Mouse (Mus musculus): ENCODE results near the gene Magea8. TPM values are rescaled to one million over a fixed set of nuclear protein-coding genes. Genes with fewer than 3 reads are reported as not detected.
"Not testable (repeated sequence)": the region's sequence is repeated elsewhere in the genome, so short reads cannot be mapped to it uniquely, and the experiment has no call there.

Gene Magea8
- polyA plus RNA-seq (2016; fragmentation: Nextera tagmentation; extraction: Ambion mirVana), result not detected in 2 replicates

DNA sequence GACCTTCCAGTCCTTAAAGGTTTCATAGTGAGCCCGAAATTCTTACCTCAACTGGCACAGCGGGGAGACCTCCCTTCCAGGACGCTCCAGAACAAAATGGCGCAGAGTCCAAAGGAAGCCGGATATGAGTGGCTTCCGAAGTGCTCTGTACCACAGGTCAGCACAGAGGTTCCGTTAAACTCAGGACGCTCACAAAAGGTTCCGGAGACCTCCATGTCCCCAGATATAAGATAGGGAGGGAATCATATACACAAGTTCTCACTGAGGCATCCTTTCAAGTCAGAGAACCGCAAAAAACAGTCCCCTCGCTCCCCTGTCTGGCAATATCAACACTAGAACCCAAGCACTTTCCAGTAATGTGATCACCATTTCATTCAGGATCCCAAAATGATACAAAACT, at the start of gene Magea8:
Gene Magea8, minus strand, starts transcription at position 101 of the 400 bp plus-strand sequence.
- not testable (repeated sequence) for H3K4me3 ChIP-seq; H3K9me3 ChIP-seq (replicated peaks); H3K36me3 ChIP-seq; H3K27ac ChIP-seq (replicated peaks); H3K4me1 ChIP-seq; H3K27me3 ChIP-seq (ENCODE audit: low read depth, poor library complexity, severe bottlenecking); DNase-seq (ENCODE audit: low spot score)
- WGBS, result 89% methylated on average over 11 of the region's 11 CpGs

GRCm38 (mm10) chrX:154949405-154949804, 46.2 kb downstream of the Magea8 start, which contains the start of gene Magea3:
Gene Magea3 (minus strand): TSS chrX:154949505.
- not testable (repeated sequence) for H3K27ac ChIP-seq (replicated peaks); H3K27me3 ChIP-seq (ENCODE audit: low read depth, poor library complexity, severe bottlenecking); H3K4me3 ChIP-seq; H3K36me3 ChIP-seq; H3K9me3 ChIP-seq (replicated peaks); DNase-seq (ENCODE audit: low spot score); H3K4me1 ChIP-seq
- 86% methylated on average over 1 of the region's 1 CpGs for WGBS

- WGBS, result 76% methylated on average over 1 of the region's 1 CpGs
- not testable (repeated sequence) for DNase-seq (ENCODE audit: low spot score); H3K27me3 ChIP-seq (ENCODE audit: low read depth, poor library complexity, severe bottlenecking); H3K4me3 ChIP-seq; H3K36me3 ChIP-seq; H3K27ac ChIP-seq (replicated peaks); H3K4me1 ChIP-seq; H3K9me3 ChIP-seq (replicated peaks)
These were observed 59.8 kb downstream of the Magea8 start, which contains the start of gene Magea6 for GRCm38 (mm10) chrX:154935887-154936286. Gene Magea6 (minus strand): TSS chrX:154935987.

Other genes with a start within 250 kb of the Magea8 start
- not detected in 2 replicates for gene Cldn34b1, start 105.6 kb downstream of the Magea8 start, polyA plus RNA-seq (2016; fragmentation: Nextera tagmentation; extraction: Ambion mirVana)
- not detected in 2 replicates for gene Magea6, start 59.9 kb downstream of the Magea8 start, polyA plus RNA-seq (2016; fragmentation: Nextera tagmentation; extraction: Ambion mirVana)
- gene Magea3, start 46.3 kb downstream of the Magea8 start, polyA plus RNA-seq (2016; fragmentation: Nextera tagmentation; extraction: Ambion mirVana), result not detected in 2 replicates
- not detected in 2 replicates for gene Magea5, start 67.3 kb upstream of the Magea8 start, polyA plus RNA-seq (2016; fragmentation: Nextera tagmentation; extraction: Ambion mirVana)
- not detected in 2 replicates for gene Magea1, start 93.9 kb upstream of the Magea8 start, polyA plus RNA-seq (2016; fragmentation: Nextera tagmentation; extraction: Ambion mirVana)
- gene Magea2, start 97.8 kb upstream of the Magea8 start, polyA plus RNA-seq (2016; fragmentation: Nextera tagmentation; extraction: Ambion mirVana), result not detected in 2 replicates
- not detected in 2 replicates for gene Cldn34b2, start 132.6 kb upstream of the Magea8 start, polyA plus RNA-seq (2016; fragmentation: Nextera tagmentation; extraction: Ambion mirVana)
- 76.2 and 81.1 TPM in 2 replicates for gene Sat1, start 220.6 kb upstream of the Magea8 start, polyA plus RNA-seq (2016; fragmentation: Nextera tagmentation; extraction: Ambion mirVana)